In genomic region chr3:30506329-30507027, GRCm38 (mm10) we compare ENCODE assay signal across 8 mouse cellular contexts. TPM values are rescaled to one million over a fixed set of nuclear protein-coding genes. Genes with fewer than 3 reads are reported as not detected.
A peak's percentile ranks its signal among the peaks of the same experiment; 100 is the strongest.
DNase-seq lines count a peak whose midpoint lies in the region; ATAC-seq and TF ChIP-seq lines count a peak whose summit lies in the region.

No protein-coding gene starts in this region.

- no peak for TF ChIP-seq CTCF in midbrain, postnatal 0 days (IDR thresholded peaks at IDR 0.05)

- peaks cover 33% of the 10 kb centered on the region for H3K27me3 ChIP-seq in embryonic facial prominence, embryonic 12.5 days
- peaks cover 48% of the 10 kb centered on the region for H3K27me3 ChIP-seq in midbrain, postnatal 0 days (ENCODE audit: insufficient read depth, low read length)

- H3K27ac ChIP-seq in embryonic facial prominence, embryonic 12.5 days: peak overlapping the region; percentile 94
- H3K27ac ChIP-seq in midbrain, postnatal 0 days (ENCODE audit: low read depth, low read length): no peak overlapping the region

- H3K36me3 ChIP-seq in embryonic facial prominence, embryonic 12.5 days: no peaks in the 10 kb centered on the region
- no peaks in the 10 kb centered on the region for H3K36me3 ChIP-seq in midbrain, postnatal 0 days (ENCODE audit: insufficient read depth, low read length)

- peaks cover 13% of the 10 kb centered on the region for H3K4me1 ChIP-seq in embryonic facial prominence, embryonic 12.5 days
- H3K4me1 ChIP-seq in midbrain, postnatal 0 days (ENCODE audit: insufficient read depth, low read length): 0 out of 2 replicates have a peak, but pooled peaks cover 8% of the 10 kb centered on the region

- WGBS in embryonic facial prominence, embryonic 12.5 days: 5% methylated on average over 17 of the region's 17 CpGs
- WGBS in midbrain, postnatal 0 days: 8% methylated on average over 17 of the region's 17 CpGs

- H3K9me3 ChIP-seq in embryonic facial prominence, embryonic 12.5 days: no peaks in the 10 kb centered on the region
- H3K9me3 ChIP-seq in midbrain, postnatal 0 days (ENCODE audit: low read length): no peaks in the 10 kb centered on the region

- H3K4me2 ChIP-seq in embryonic facial prominence, embryonic 12.5 days (replicated peaks): peak overlapping the region; percentile 85
- peak overlapping the region; percentile 82 for H3K4me2 ChIP-seq in midbrain, postnatal 0 days (ENCODE audit: low read depth, low read length, poor library complexity, severe bottlenecking)

- DNase-seq in kidney, adult 9 months: peak; percentile 32
- DNase-seq in kidney, adult 18-20 months: no peak
- DNase-seq in hindlimb bud, embryonic 11.5 days (ENCODE audit: extremely low spot score, low read depth, low spot score): peak; percentile 30
- no peak for DNase-seq in midbrain, postnatal 0 days (ENCODE audit: low spot score)
- no peak for DNase-seq in layer of hippocampus, adult 9-10 months (ENCODE audit: low spot score)
- no peak for DNase-seq in cerebellum, adult 9-10 months
- no peak for DNase-seq in right cerebral cortex, postnatal 36 days (ENCODE audit: low spot score in 2 of 2)

- ATAC-seq in embryonic facial prominence, embryonic 12.5 days (ENCODE audit: insufficient number of reproducible peaks, insufficient read depth, low FRiP score, low TSS enrichment): no peak
- no peak for ATAC-seq in midbrain, postnatal 0 days (ENCODE audit: low FRiP score)

- peak overlapping the region; percentile 65 for H3K4me3 ChIP-seq in embryonic facial prominence, embryonic 12.5 days
- H3K4me3 ChIP-seq in midbrain, postnatal 0 days (ENCODE audit: low read depth, low read length): peak overlapping the region; percentile 44; the same call in 1 of the 2 replicates

- peak overlapping the region; percentile 77 for H3K9ac ChIP-seq in embryonic facial prominence, embryonic 12.5 days
- H3K9ac ChIP-seq in midbrain, postnatal 0 days (replicated peaks; ENCODE audit: low read length, poor library complexity, severe bottlenecking): no peak overlapping the region

RNA-seq across cellular contexts. Expression of gene Mecom, which starts 41.3 kb away (rescaled TPM):
- polyA plus RNA-seq in embryonic facial prominence, embryonic 12.5 days (2016; fragmentation: Nextera tagmentation; extraction: Ambion mirVana): 37.4 and 39.6 TPM in 2 replicates
- 4.7 and 5.1 TPM in 2 replicates for total RNA-seq in midbrain, postnatal 0 days (2014; rRNA removed)
- polyA plus RNA-seq in midbrain, postnatal 0 days (2015; fragmentation: Nextera tagmentation; extraction: Ambion mirVana): 2.0 and 2.6 TPM in 2 replicates

Comparison
In these comparisons a context has a peak if more than half of its experiments do, and no peak if none do; other contexts are left out.
1. DNase-seq: peak in kidney, adult 9 months (single experiment) and hindlimb bud, embryonic 11.5 days (single experiment); none in kidney, adult 18-20 months (single experiment), midbrain, postnatal 0 days (single experiment), layer of hippocampus, adult 9-10 months (single experiment), cerebellum, adult 9-10 months (single experiment) and right cerebral cortex, postnatal 36 days (0 of 2).
2. RNA of gene Mecom, which starts 41.3 kb away (polyA plus RNA-seq): 37.4 to 39.6 TPM in embryonic facial prominence, embryonic 12.5 days; 2.0 to 2.6 TPM in midbrain, postnatal 0 days; every median in the first group is over 10 times any median in the second.